Mouse (Mus musculus) left cerebral cortex, postnatal 36 days (tissue): Measurements from ENCODE around the gene Ppa2. TPM values are rescaled to one million over a fixed set of nuclear protein-coding genes. Genes with fewer than 3 reads are reported as not detected.

Experiments used
- DNase-seq, 2 experiments: peaks; one replicate each; pipeline ENCODE4 v3.0.0; 2021 to 2022; ENCODE audit warnings: low spot score in 2 of 2, mixed read lengths in 1 of 2
- intact Hi-C: fragments of 180-260 bp; cut with DNase I; formaldehyde crosslinking; loops from one replicate; pipeline ENCODE4 v1.15.1; 2025
- total RNA-seq, 2 experiments: library from RNA; stranded (reverse); gene quantifications; 2 replicates each; pipeline ENCODE4 v1.2.3; 2021

Gene Ppa2
- 10 to 100 TPM; 46.4 to 48.4 TPM for total RNA-seq

- peak; percentile 74 to 83 for DNase-seq
- intact Hi-C loops, result loop anchor here (10.0 kb wide), 2 partner anchors 565 to 935 kb away; no protein-coding TSS in a partner anchor
Observed at GRCm38 (mm10) chr3:133309954-133310808, at the start of gene Ppa2. Ppa2 (plus strand) TSS chr3:133310110.

GRCm38 (mm10) chr3:133271887-133272286, 38.0 kb upstream of the Ppa2 start:
- peak; percentile 56 to 75 for DNase-seq

GRCm38 (mm10) chr3:133284587-133284986, 25.3 kb upstream of the Ppa2 start:
- DNase-seq, result no peak
- intact Hi-C loops, result no loop called here

More at GRCm38 (mm10) chr3:133271887-133272286, 38.0 kb upstream of the Ppa2 start:
- intact Hi-C loops, result loop anchor here (1.0 to 10.0 kb wide), 3 partner anchors 140 to 517 kb away; no protein-coding TSS in a partner anchor

- intact Hi-C loops, result no loop called here
- DNase-seq, result no peak
Observed at GRCm38 (mm10) chr3:133288795-133289194, 21.1 kb upstream of the Ppa2 start.

- intact Hi-C loops, result no loop called here
- DNase-seq, result no peak
Observed at GRCm38 (mm10) chr3:133304328-133304727, 5.6 kb upstream of the Ppa2 start.

- intact Hi-C loops, result no loop called here
Observed at GRCm38 (mm10) chr3:133308361-133308760, 1.5 kb upstream of the Ppa2 start.

GRCm38 (mm10) chr3:133309359-133309758, 551 bp upstream of the Ppa2 start:
- no peak for DNase-seq
- intact Hi-C loops, result no loop called here

More at GRCm38 (mm10) chr3:133308361-133308760, 1.5 kb upstream of the Ppa2 start:
- DNase-seq, result no peak

- intact Hi-C loops, result loop anchor here (10.0 kb wide), 2 partner anchors 564 to 934 kb away; no protein-coding TSS in a partner anchor
- no peak for DNase-seq
Observed at GRCm38 (mm10) chr3:133310809-133311179, 884 bp downstream of the Ppa2 start.

GRCm38 (mm10) chr3:133312331-133312730, 2.4 kb downstream of the Ppa2 start:
- no peak for DNase-seq
- intact Hi-C loops, result loop anchor here (10.0 kb wide), 2 partner anchors 562 to 932 kb away; no protein-coding TSS in a partner anchor

- intact Hi-C loops, result loop anchor here (10.0 kb wide), 2 partner anchors 562 to 932 kb away; no protein-coding TSS in a partner anchor
- no peak for DNase-seq
Observed at GRCm38 (mm10) chr3:133312850-133313249, 2.9 kb downstream of the Ppa2 start.

- no peak for DNase-seq
- intact Hi-C loops, result loop anchor here (1.0 to 10.0 kb wide), 3 partner anchors 561 to 1317 kb away; no protein-coding TSS in a partner anchor
Observed at GRCm38 (mm10) chr3:133313491-133314199, 3.7 kb downstream of the Ppa2 start.

- DNase-seq, result peak; percentile 44 to 65
- intact Hi-C loops, result loop anchor here (1.0 to 10.0 kb wide), 3 partner anchors 560 to 1316 kb away; no protein-coding TSS in a partner anchor
Observed at GRCm38 (mm10) chr3:133314475-133314874, 4.6 kb downstream of the Ppa2 start.

- intact Hi-C loops, result loop anchor here (10.0 kb wide), 2 partner anchors 560 to 930 kb away; no protein-coding TSS in a partner anchor
- DNase-seq, result no peak
Observed at GRCm38 (mm10) chr3:133315011-133315410, 5.1 kb downstream of the Ppa2 start.

- DNase-seq, result no peak
- intact Hi-C loops, result loop anchor here (10.0 kb wide), 2 partner anchors 559 to 929 kb away; no protein-coding TSS in a partner anchor
Observed at GRCm38 (mm10) chr3:133315647-133316046, 5.7 kb downstream of the Ppa2 start.

GRCm38 (mm10) chr3:133317845-133318244, 7.9 kb downstream of the Ppa2 start:
- intact Hi-C loops, result loop anchor here (10.0 kb wide), 2 partner anchors 557 to 927 kb away; no protein-coding TSS in a partner anchor
- DNase-seq, result no peak

GRCm38 (mm10) chr3:133318596-133318995, 8.7 kb downstream of the Ppa2 start:
- DNase-seq, result no peak

GRCm38 (mm10) chr3:133319795-133320194, 9.9 kb downstream of the Ppa2 start:
- no peak for DNase-seq
- intact Hi-C loops, result loop anchor here (10.0 kb wide), 3 partner anchors 145 to 925 kb away; no protein-coding TSS in a partner anchor

More at GRCm38 (mm10) chr3:133318596-133318995, 8.7 kb downstream of the Ppa2 start:
- intact Hi-C loops, result loop anchor here (10.0 kb wide), 2 partner anchors 556 to 926 kb away; no protein-coding TSS in a partner anchor

- DNase-seq, result no peak
- intact Hi-C loops, result loop anchor here (10.0 kb wide), 1 partner anchor 144 kb away; no protein-coding TSS in a partner anchor
Observed at GRCm38 (mm10) chr3:133320313-133320712, 10.4 kb downstream of the Ppa2 start.

GRCm38 (mm10) chr3:133321928-133322327, 12.0 kb downstream of the Ppa2 start:
- DNase-seq, result no peak
- intact Hi-C loops, result loop anchor here (10.0 kb wide), 1 partner anchor 143 kb away; no protein-coding TSS in a partner anchor
